Mouse (Mus musculus): ENCODE results near the gene Nudt9.
"Not testable (repeated sequence)": the region's sequence is repeated elsewhere in the genome, so short reads cannot be mapped to it uniquely, and the experiment has no call there.

The Nudt9 gene

DNA sequence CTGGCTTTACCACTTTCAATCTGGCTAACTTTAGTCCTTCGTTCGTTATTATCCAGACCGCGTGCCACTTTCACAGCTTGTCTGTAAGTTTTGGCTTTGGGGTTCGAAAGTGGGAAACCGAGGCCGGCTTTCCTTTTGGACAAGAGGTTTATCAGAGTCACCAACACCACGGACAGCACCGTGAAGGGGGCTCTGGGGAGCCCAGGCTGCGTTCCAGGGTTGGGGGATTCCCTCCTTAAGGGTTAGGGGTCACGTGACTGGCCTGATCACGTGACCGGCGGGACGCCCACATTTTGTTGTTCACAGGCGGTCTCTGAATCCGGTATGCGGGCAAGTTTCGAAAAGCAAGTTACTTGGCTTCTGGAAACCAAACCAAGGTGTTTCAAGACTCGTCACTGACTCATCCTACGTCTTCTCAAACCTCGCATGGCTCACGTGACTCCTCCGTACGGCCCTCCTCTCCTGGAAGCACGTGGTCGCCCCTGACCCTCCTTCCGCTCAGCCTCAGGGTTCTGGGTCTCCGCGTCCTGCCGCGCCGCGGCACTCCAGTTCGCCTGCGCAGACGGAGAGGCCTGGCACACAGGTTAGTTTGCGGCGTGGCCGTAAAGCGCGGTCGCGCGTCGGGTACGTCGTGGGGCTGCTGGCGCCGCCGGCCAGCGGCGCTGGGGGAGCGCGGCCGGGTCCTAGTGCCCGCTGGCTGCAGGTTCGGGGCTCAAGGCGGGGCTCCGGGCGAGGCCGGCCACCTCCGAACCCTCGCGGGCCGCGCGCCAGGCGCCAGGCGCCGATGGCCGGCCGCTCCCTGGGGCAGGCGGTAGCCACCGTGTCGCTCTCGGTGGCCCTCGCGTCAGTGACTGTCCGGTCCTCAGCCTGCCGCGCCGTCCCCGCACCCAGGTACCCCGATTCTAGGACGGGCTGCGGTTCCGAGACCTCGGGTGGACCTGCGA is at the start of gene Nudt9:
Gene Nudt9 (plus strand): TSS at position 51 of the 944 bp plus-strand sequence.
- DNase-seq = peak; percentile 95 to 98

DNA sequence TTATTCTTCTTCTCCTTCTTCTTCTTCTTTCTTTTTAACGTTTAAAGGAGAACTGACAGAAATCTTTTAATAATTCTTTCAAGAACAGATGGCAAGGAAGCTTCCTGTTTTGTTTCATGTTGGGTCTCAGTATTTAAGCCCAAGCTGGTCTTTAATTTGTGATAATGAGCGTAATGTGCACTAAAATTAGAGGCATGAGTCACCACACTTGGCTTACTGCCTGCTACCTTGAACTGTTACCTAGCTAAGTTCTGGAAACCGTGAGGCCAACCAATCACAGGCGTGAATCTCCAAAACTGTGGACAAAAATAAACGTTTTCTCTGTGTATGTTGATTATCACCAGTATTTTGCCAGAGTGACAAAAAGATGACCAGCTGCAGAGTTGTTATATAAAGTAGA is 47.4 kb upstream of the Nudt9 start:
- DNase-seq = no peak

DNA sequence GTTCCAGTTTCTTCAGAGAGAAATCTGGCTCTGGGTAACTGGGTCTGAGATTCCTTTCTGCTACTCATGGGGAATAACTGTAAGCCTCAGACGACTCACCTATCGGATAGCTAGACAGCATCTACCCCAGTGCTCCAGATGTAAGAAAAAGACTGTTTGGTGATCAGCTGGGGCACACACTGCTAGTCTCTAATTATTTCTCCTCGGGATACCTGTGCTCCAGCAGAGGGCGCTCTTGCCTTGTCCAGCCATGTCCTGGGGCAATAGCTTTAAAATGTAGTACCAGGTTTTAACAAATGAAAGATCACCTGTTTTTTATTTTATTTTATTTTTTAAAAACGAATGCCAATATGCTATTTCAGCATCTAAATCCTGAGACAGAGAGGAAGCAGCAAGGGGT is 46.4 kb upstream of the Nudt9 start:
- DNase-seq = peak; percentile 48 to 50

DNA sequence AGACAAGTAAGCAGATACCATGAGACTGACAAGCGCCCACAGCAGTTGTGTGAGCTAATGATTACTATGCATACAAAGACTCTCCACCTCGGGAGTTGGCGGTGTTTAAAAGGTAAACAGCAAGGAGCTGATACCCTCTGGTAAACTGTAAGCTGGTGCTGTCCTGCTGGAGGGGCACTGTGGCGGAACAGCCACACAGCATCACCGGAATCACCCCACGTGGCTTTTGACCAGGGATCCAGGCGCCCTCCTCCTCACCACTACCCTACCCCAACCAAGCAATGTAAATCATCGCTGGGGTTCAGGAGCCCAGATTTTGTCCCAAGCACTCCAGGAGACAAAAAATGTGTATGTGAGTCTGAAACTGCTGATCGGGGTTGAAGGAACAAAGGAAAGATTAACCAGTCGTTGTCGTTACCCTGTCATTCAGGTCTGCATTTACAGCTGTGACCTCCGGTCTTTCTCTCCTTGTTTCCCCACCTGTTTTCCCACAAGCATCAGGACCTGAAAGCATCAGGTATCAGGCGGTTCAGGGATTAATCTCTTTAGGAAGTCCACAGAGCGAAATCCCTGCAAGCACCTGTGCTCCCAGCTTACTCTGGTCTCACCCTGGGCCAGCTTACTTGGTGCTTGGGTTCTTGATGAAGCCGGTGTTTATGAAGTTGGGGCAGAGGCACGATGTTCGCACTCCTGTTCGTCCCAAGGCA is 43.4 kb upstream of the Nudt9 start:
- DNase-seq = no peak

DNA sequence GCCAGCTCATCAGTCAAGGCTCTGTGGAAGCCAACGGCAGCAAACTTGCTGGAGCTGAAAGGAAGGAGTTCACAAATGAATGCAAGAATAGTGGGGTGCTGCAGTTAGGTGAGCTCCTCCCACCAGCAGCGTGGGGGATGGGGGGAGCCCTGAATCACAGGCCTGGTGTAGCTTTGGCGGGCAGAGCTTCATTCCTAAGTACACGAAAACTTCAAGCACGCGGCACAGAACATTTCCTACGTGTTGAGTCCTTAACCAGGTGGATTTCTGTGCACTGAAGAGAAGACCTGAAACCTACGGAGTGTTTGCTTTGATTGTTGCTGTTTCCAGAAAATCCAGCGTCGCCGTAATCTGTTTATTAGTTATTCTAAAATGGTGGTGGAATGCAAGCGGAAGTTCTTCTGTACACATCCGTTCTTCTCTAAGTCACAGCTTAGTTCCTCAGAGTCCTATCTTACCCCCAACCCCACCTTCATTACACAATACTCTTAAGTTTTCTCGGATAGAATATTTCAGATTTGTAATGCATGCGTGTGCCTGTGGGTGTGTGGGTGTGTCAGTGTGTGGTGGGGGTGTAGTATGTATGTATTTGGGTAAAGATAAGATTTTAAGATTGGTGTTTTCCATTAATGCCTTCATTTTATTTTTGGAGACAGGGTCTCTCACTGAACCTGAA is 42.7 kb upstream of the Nudt9 start:
- DNase-seq = no peak

DNA sequence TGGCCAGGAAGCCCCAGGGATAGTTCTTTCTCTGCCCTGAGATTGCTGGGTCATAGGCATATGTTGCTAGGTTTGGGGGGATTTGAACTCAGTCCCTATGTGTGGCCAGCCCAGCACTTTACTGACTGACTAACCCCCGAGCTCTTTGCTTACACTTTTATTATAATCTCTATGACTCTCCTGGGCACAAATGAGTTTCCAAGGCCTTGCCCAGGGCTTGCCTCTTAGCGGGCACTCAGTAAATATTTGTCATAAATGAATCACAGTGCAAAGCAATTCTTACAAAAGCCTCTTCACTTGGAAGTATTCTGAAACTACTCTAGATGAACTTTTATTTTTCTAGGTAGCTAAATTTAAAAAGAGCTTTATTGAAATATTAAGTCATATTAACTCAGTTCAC is 42.2 kb upstream of the Nudt9 start:
- DNase-seq = no peak

DNA sequence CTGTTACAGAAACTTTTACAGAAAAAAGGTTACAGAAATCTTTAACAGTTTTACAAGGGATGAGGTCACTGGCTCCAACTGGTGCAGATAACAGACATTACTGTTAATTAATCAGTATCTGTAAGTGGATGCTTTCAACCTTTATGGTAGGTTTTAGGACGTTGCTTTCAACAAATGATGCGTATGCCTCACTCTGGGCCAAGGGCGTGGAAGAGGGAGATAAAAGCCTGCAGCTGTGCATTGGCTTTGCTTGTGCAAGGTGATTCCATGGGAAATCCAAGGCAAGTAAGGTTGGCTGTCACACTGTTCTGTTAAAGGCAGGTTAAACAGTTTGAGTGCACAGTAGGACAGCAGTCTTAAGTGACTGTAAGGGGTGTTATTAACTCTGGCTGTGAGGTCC is 39.3 kb upstream of the Nudt9 start:
- DNase-seq = no peak

DNA sequence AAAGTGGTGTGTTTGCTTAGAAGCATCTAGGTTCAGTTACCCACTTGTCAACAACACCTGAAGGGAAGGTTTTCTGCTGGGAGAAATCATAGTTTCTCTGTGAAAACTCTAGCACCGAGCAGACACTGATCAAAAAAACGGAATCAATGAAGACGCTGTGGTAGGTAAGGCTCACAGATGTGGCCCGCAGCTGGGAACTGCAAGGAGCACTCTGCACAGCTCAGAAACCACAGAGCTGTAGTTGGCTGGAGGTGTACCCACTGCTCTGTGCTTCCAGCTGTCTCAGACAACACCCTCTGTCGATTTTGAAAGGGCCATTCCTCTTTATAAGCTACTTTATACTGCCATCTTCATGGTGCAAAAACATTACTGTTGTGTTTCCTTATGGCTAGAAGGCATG is 38.3 kb upstream of the Nudt9 start:
- DNase-seq = peak; percentile 60 to 74

DNA sequence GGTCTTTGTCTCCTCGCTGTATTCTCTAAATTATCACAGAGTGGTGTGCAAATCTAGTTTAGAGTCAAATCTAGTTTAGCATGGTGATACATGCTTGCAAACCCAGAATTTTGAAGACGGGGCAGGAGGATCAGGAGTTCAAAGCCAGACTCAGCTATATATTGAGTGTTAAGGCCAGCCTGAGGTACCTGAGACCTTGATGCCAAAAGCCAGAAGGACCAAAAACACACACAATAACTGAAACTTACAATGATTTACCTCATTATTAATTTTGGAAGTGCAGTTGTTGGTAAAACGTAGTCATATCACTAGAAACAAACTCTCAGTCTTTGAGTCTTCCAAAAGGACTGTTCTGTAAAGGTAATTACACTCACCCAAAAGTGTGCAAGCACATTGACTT is 36.7 kb upstream of the Nudt9 start:
- no peak for DNase-seq

DNA sequence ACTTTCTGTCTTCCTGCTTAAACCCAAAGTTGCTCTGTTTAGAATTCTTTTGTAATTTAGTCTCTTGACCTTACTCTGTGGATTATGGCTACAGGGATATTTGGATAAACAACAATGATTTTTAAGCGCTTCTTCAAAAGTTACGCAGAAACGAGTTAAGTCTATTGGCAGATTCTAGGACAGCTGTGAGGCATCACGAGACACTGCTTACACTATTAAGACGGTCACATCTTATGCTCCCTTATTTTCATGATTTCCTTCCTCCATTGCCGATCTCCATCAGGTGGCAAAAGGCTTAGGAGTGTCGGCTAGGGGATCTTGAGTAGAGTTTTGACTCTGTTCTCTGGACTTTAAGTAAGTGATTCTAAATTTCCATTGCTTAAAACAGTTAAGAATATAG is 35.8 kb upstream of the Nudt9 start:
- DNase-seq = no peak

DNA sequence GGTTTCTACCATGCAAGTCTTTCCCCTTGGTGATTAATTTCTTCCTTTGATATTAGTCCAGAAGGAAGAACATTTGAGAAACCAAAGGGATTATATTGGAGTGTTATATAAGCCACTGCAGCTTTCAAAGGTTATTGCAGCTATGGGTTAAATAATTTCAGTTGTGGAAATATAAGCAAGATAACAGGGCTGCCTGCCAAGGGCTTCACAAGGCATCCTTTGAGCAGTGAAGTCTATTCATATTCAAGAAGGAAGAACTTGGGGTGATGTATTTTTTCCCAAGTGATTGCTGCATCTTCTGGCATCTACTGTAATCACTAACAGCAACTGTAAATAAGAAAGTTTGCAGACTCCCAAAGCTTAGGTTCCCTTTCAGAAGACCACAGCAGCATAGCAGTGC is 34.7 kb upstream of the Nudt9 start:
- DNase-seq = no peak

DNA sequence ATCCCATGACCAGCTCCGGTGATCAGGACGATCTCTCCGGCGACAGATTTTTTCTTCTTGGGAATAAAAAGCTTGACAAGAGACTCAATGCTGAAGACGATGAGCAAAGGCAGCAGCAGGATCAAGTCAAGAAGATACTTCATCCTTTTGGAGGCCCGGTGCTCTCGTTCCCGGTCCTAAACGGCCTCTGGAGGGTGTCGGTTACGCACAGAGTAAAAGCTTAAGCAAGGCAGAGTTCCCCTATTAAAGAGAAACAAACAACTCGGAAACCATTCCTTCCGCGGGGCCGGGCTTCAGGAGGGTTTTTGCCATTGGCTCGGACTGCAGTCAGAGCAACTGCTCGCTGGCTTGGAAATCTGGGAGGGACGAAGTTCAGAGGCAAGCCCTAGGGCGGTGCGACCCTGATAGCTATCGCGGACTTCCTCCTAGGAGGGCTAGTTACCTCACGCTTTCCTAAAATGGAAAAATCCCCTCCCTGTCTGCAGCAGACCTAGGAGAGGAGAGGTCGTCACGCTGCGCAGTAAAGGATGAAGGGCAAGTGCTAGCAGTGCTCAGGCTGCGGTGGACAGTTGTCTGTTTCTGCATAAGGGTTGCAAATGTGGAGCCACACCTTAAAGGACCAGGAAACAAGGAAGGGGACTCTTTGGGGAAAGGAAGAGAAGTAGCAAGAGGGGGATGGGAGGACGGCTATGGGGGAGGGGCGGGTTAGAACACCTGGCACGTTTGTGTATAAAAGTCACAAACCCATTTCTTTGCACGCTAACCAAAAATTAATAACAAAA is 24.3 kb upstream of the Nudt9 start, which contains the start of gene Hsd17b11:
Gene Hsd17b11 (minus strand): TSS at position 323 of the 782 bp plus-strand sequence.
- peak; percentile 62 to 63 for DNase-seq

DNA sequence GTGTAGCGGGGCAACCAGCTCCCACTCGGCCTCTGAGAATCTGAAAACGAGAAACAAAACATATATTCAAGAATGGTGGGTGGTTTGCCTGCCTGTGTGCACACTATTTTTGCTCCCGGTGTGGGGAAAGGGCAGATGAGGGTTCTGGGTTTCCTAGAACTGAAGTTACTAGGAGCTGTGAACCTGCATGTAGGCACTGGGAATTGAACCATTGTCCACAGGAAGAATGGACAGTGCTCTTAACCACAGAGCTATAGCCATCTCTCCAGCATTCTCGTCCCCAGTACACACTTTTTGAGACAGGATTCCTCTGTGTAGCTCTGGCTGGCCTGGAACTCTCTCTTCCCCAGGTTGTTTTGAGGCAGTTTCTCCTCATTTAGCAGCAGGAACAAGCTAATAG is 23.5 kb upstream of the Nudt9 start:
- DNase-seq = no peak

DNA sequence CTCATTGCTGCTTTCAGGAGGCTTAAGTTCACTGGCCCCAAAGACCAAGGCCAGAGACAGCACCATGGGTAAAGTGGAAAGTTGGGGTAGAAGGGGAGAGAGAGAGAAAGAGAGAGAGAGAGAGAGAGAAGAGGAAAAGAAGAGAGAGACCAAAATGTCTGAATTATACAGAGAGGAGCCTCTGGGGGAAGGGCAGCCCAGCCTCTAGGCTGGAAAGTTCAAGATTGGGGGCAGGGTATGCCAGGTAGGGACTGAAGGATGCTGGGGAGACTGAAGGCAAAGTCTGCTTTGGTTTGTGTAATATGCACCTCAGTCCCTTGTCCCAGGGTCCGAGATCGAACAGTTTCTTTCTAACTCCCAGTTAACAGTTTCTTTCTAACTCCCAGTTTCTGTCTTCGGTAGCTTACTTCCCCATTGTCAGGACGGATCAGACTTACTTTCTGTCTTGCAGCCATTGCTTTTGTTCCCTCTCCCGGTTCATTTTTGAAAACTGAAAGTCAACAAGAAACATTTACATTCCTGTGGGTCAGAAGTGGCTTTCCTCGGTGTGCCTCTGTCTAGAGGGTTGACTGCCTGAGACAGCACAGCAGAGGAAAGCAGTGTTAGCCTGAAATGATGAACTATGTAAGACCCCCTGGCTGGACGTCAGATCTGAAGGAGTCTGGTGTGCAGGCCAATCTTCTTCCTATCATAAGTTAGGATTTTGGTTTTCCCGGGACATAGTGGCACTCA is 22.7 kb upstream of the Nudt9 start:
- no peak for DNase-seq

DNA sequence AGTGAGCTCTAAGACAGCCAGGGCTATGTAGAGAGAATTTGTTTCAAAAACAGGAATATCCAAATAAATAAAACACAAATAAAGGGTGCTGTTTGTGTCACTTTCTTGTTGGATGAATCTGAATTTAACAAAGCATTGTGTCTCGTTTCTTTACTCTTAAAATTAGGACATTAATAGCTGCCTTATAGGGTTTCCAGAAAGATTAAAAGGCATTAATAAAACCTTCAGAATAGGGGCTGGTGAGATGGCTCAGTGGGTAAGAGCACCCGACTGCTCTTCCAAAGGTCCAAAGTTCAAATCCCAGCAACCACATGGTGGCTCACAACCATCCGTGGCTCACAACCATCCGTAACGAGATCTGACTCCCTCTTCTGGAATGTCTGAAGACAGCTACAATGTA is 21.9 kb upstream of the Nudt9 start:
- DNase-seq = not testable (repeated sequence)

DNA sequence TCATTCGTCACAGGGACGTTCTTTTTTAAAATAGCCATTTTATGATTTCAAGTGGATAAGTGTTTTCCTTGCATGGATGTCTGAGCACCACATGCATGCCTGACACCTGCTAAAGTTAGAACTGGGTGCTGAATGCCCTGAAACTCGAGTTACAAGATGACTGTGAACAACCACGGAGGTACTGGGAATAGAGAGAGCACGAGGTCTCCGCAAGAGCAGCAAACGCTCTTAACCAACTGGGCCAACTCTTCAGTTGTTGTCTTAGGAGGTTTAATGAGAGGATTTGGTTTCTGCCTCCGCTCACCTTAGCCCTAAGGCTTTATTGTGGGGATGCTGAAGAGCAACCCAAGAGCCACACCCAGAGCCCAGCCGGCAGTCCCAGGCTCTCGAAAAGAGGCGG is 21.3 kb upstream of the Nudt9 start:
- no peak for DNase-seq

DNA sequence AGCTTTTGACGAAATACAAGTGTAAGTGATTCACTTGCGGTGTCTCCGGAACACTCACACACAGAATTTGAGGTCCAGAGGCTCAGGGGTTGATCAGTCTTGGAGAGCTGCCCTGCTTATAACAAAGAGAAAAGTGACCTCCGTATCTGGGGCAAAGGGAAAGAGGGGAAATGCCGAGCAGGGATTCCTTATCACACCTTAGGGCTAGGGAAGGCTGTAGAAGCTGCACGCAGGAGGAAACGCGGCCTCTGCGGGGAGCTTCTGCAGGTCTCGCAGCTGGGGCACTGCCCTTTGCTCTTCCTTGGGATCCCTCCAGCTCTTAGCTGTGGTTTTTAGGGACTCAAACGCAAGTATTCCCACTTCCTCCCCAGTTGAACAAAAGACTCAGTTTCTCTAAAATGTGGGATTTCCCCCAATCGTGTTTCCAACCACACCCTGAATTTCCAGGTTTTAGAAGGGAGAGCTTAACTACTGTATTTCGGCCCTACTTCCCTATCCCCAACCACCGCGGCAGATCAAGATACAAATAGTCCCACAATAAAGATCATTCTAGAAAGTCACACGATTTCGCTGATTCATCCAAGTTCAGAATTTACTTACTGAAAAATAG is 20.8 kb upstream of the Nudt9 start:
- no peak for DNase-seq

DNA sequence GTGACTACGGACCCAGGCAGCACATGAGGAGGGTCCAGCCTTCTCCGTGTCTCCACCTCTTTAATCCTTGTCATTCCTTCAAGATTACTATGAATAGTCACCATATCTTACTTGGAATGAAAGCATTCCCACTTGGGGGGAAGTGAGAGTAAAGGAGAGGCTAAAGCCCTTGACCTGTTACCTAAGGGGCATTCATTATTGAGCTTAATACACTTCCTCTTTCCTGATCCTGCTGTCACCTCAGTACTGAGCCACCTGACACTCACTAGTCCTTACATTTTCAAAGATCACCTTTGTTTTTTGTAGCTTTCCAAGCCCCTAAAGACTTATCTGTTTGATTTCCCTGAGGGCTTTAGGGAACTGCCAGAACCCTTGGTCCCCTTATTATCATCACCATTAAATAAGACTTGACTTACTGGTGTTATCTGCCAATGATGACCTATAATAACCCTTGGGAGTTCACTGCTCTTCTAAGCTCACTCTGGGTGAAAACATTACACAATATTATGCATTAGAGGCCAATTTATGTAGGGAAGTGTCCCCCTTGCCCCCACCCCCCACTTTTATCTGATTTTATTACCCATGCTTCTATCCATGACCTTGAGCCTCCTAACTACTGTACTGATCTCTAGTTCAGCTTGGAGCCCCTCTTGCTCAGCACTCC is 13.5 kb upstream of the Nudt9 start:
- no peak for DNase-seq

DNA sequence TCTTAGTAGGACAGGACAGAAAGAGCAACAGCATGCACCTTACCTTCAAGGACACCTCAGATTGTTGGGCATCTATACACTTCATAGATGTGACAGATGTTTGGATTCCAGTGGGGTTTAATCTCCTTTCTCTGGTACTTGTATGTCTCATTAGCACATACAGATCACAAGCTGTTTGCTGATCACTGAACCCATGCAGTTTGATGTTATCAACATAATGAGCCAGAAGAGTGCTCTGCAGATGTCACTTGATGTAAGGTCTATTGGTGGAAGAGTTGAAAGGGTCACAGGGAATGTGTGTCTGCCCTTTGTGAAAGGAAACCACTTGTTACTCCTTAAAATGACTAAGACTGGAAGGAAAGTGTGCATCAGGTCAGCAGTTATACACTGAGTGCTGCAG is 11.0 kb upstream of the Nudt9 start:
- no peak for DNase-seq

DNA sequence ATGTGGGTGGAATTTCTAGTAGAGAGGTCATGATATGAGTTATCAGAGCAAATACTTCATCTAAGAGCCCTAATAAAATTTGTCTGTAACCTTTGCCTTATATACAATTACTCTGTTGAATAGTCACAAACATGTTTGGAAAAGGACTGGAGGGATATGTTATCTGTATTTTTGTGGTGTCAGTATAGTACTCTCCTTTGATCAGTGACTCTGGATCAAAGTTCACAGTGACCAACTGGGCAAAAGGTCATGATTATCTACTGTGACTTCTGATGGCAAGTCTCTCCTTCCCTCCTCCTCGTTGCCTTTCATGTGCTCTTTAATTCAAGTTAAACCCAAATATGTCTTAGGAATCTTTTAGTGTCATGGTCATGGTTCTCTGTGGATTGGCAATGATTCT is 10.3 kb upstream of the Nudt9 start:
- DNase-seq = no peak

DNA sequence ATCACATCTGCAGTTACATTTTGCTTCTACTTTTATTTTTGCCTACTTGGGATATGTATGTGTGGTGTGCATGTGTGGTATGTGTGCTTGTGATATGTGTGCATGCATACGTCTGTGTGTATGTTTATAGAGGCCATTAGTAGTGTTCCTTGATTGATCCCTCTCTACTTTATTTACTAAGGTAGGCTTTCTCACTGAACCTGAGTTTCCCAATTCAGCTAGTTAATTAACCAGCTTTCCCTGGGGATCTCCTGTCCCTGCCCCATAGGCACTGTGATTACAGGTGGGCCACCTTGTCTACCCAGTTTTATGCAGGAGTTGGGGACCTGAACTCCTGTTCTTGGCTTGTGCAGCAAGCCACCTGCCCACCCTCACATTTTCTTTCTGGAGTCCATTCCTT is 9.4 kb upstream of the Nudt9 start:
- no peak for DNase-seq
